Mouse (Mus musculus) ovary, postnatal 10 days (tissue): ENCODE data around the gene Zfp119b.
A peak's percentile ranks its signal among the peaks of the same experiment; 100 is the strongest.

Source experiments
- DNase-seq: peaks from one replicate; pipeline ENCODE4 v3.0.0; 2022; ENCODE audit warnings: low spot score

Gene Zfp119b

DNA sequence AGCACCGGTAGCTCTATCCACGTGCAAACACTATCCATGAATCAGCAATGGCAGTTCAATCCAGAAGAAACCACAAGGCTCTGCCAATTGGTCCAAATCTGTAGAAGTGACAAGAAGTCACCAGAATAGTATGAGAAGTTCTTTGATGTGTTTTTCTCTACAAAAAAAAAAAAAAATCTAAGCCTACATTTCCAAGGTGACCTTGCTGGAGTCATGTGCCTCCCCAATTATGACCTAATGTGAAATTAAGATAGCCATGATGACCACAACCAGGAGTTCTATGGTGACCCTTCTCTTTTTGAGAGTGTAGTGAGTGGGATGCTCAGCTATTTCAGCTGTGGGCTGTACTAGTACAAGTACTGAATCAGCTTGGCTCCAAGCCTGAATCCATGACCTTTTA, at the start of gene Zfp119b:
Zfp119b (minus strand) TSS at position 101 of the 400 bp plus-strand sequence.
- DNase-seq, result no peak

- no peak for DNase-seq
Observed at GRCm38 (mm10) chr17:55996007-55996406, 46.7 kb upstream of the Zfp119b start.

DNA sequence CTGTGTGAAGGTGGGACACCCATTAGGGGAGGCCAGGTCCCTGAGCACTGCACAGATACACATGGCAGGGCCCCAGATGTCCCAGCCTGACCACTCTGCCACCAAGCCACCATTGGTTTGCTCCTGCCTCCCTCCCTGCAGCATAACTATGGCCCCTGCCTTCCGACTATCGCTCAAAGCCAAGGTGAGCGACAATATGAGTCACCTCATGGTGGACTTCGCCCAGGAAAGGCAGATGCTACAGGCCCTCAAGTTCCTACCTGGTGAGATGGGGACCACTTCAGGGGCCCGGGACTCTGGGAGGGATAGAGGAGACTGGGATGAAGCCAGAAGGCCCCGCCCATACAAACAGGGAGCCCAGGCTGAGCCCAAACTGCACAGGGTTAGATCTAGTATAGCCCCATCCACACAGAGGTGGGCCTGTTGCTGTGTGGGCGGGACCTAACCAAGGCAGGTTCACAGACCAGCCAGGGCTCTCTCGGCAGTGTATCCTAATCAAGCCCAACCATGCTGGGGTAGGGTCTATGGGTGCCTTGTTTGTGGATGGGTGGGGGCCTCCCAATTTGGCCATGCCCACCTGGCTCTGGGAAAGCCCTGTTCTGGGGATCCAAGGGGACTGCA, 41.1 kb upstream of the Zfp119b start:
- DNase-seq, result no peak

DNA sequence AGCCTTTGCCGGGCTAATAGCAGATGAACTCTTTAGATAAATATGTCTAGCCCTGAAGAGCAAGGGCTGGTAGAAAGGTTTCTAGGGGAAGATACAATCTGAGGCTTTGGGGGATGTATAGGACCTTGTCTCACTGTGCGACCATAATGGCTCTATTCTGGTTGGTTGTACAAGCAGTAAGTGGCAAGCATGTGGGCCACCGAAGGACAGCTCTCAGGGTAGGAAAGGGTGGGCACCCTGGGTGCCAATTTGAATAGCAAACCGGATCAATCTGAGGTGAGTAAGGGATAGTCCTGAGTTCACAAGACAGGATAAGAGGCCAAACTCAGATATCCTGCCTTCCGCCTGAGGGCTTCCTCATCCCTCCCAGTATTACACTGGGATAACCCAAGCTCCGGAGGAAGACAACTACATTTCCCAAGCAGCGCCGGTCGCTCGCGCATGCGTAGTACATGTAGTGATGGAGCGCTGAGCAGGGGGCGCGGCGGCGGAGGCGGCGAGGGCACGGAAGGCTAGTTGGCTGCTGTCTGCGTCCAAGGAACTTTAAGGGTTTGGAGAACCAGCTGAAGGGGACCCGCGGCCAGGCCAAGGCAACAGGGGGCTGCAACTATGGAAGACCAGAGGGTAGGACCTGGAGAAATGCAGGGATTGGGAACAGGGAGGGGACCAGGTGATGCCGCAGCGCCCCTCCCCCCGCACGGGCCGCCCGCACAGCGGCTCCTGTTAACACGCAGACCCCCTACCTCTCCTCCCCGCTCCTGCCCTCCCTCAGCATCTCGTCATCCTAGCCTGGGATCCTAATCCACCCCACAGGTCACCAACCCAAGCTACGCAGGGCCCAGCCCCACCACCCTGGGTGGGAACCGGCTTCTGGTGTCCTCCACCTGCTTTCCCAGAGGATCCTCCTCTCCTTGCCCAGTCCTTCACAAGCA, 37.0 kb upstream of the Zfp119b start, which contains the start of gene Fsd1:
Fsd1 (plus strand) TSS at position 480 of the 932 bp plus-strand sequence.
- no peak for DNase-seq

- DNase-seq, result no peak
Observed at GRCm38 (mm10) chr17:55977301-55977700, 28.0 kb upstream of the Zfp119b start.

- peak; percentile 52 for DNase-seq
Observed at GRCm38 (mm10) chr17:55976255-55976862, 27.1 kb upstream of the Zfp119b start.

DNA sequence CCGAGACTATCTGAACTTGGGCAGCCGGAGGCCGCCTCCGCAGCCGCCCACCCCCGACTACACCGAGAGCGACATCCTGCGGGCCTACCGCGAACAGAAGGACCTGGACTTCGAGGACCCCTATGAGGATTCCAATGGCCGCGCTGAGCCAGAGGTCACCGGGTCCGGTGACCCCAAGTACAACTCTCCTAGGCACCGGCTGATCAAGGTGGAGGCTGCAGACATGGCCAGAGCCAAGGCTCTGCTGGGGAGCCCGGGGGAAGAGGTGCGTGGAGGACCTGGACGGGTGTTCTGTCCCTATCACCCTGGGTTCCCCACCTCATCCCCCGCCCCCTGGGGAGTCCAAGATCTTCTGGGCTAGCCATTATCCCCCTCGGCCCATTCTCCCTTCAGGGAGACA, 22.2 kb upstream of the Zfp119b start:
- DNase-seq, result no peak

- no peak for DNase-seq
Observed at GRCm38 (mm10) chr17:55969966-55970891, 20.9 kb upstream of the Zfp119b start, which contains the start of gene Shd. TSS of gene Shd (plus strand) at chr17:55970467.

DNA sequence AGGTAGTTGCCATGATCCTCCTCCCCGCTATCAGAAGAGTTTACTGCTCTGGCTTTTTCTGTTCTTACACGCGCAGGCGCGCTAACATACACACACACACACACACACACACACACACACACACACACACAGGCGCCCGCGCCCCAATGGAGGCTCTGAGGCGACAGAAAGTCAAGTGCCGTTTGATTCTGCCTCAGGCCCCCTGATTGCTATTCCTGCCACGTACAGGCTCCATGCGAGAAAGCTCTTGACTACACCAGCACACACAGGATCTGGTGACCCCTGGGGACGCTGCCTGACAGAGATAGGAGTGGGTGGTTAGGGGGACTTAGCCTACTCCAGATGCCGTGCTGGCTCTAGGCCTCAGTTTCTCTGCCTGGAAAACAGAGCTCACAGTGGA, 20.3 kb upstream of the Zfp119b start:
- DNase-seq, result no peak

GRCm38 (mm10) chr17:55968210-55968609, 18.9 kb upstream of the Zfp119b start:
- no peak for DNase-seq

DNA sequence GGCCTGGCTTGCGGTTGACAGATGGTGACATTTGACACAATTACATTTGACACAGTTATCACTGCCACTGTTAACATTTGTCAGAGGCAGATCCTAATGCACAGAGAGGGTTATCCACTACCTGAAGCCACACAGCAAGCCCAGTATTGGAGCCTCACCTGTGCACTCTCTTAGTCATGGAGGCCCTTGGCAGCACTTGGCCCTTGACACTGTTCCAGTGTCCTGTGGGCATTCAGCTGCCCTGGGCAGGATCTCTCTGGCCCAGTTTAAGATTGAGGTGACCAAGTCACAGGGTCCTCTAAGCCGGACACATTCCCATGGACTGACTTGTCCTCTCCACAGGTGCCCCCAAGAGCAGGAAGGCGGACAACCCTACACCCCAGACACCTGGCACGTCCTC, 17.9 kb upstream of the Zfp119b start:
- DNase-seq, result no peak

GRCm38 (mm10) chr17:55964996-55965395, 15.7 kb upstream of the Zfp119b start:
- no peak for DNase-seq

- no peak for DNase-seq
Observed at GRCm38 (mm10) chr17:55964496-55964895, 15.2 kb upstream of the Zfp119b start.

- DNase-seq, result no peak
Observed at GRCm38 (mm10) chr17:55963171-55963570, 13.9 kb upstream of the Zfp119b start.

DNA sequence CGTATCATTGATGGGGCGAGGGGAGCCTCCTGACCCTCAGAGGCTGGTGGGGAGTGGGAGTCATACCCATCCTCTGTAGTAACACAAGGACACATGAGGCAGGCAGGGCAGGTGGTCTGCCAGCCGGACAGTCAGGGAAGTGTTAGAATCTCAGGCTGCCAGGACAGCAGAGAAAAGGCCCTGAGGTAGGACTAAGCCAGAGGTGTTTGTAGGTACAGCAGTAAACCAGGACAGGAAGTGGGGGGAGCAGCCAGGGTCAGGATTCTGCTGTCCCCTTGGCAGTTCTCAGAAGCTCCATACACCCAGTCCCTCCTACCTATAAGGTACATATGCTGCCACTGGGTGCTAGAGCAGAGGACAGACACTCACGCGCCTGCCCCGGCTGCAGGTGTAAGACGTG, 12.3 kb upstream of the Zfp119b start:
- DNase-seq, result no peak

DNA sequence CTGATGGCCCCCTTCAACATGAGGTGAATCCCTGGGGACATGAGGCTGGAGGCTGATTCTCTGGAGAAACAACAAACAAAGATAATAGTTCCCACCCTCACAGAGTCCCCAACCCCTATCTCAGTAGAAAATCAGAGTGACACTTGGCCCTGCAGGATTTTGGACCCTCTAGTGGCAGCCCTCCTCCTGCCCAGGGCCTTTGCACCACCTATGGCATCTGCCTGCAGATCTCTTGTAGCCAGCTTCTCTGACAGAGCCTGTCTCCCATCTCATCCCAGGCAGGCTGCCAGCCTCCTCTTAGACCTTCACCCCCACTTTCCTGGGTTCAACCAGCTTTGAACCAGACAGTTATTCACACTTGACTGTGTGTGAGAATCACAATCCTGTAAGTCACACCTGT, 11.5 kb upstream of the Zfp119b start:
- no peak for DNase-seq

DNA sequence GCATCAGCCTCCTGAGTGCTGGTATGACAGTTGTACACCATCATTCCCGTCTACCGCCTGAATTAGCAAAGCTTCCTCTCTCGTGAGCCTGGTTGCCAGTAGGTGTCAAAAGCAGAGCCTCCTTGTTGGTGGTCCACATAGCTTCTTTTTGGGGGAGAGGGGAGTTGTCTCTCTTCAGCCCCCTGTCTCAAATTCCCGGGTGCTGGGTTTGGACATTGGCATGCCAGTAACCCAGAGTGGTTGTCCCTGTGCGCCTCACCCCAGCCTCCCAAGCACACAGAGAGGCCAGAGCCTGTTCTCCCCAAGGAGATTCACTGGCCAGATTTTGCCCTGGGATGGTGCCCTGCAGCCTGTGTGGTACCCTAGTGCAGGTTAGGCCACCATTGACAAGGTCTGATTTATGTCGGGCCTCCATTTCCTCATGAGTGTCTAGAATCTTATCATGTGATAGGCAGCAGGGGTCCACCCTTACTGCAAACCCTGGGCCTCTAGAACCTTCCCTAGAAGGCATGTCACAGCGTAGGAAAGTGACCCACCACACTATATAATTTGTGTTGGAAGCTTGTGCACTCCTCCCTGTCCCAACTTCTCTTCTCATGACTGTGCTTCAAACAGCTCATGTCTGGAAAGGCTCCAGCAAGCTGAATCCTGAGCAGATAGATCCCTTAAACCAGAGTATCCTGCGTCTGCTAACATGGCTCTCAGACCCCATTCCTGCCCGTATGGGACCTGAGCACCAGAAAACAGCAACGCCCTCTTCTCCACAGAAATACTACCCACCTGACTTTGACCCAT, 10.8 kb upstream of the Zfp119b start:
- no peak for DNase-seq

GRCm38 (mm10) chr17:55958918-55959728, 9.8 kb upstream of the Zfp119b start, which contains the start of gene Yju2:
TSS of gene Yju2 (plus strand) at chr17:55959099.
- peak; percentile 84 for DNase-seq

DNA sequence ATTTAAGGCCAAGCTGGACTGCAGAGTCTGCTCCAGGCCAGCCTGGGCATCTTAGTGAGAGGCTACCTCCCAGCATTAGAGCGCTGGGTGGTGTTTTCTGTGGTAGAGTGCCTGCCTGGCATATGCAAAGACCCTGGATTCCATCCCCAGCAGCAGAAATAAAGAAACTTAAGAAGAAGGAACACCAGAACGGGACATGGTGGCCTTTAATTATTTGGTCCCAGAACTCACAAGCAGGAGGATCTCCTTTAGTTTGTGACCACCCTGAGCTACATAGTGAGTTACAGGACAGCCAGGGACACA, 9.2 kb upstream of the Zfp119b start:
- DNase-seq, result no peak
